Mouse (Mus musculus) cortical plate, adult 2 months (tissue): ENCODE data around the gene Kri1.

Experiments used
- CTCF ChIP-seq: fragments of 200-500 bp; IDR thresholded peaks from 2 replicates; pipeline ENCODE4 v1.5.1; 2011; ENCODE audit warnings: mild to moderate bottlenecking, control low read depth, low read length; ENCODE audit not compliant: insufficient read depth; ENCODE audit errors: extremely low read depth
- POLR2A ChIP-seq: fragments of 200-500 bp; IDR thresholded peaks from 2 replicates; pipeline ENCODE4 v1.6.1; 2011; ENCODE audit warnings: mild to moderate bottlenecking, low read length, control low read depth; ENCODE audit not compliant: insufficient read depth; ENCODE audit errors: extremely low read depth

DNA sequence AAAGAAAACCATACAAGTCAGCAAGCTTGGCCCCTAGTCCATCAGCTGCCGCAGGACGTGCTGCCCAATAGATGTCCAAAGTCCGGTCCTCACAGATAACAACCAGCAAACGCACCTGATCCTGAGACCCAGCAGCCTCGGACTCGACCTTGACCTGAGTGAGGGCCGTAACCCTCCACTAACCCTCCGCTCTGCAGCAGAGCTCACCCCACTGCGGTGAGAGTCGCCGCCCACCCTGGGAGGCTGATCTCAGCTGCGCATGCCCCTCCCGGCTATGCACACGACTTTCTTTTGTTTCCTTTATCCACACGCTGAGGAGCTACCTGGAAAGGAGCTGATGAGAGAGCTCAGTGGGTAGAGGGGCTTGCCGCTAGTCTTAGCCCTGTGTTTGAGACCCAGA is 60.4 kb downstream of the Kri1 start:
- TF ChIP-seq CTCF, result no peak
- 0 out of 2 replicates have a peak, but pooled peaks have one; percentile 20 for TF ChIP-seq POLR2A
